Mouse (Mus musculus): ENCODE measurements around the gene Kremen2.

DNA sequence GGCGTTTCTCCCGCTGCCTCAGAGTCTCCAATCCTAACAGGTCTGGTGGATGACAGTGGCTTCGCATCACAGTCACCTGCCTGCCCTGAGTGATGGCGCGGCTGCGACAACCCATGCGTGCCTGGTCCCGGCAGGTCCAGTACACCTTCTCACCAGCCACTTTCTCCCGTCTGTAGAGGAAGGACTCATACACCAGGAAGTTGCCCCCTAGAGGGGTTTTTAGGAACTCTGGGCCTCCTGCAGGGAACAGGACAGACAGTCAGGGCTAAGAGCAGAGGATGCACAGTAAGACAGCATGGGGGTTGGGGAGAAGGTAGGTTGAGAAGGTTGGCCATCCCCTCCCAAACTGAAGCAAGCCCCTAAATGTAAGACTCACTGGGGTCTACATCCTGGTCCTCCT lies 14.6 kb upstream of the Kremen2 start:
- TF ChIP-seq MYOG (IDR thresholded peaks at IDR 0.05; ENCODE audit: control insufficient read depth, extremely low read depth, insufficient read length) (no peak), CTCF (IDR thresholded peaks at IDR 0.05; ENCODE audit: control insufficient read depth, insufficient read depth, insufficient read length) (no peak), FOSL1 (IDR thresholded peaks at IDR 0.05; ENCODE audit: insufficient read depth, low read length, poor library complexity, severe bottlenecking) (no peak)

Measured in C2C12 (cell line).